Mouse (Mus musculus) limb, embryonic 11.5 days (tissue): ENCODE results near the gene Jam2. TPM values are rescaled to one million over a fixed set of nuclear protein-coding genes. Genes with fewer than 3 reads are reported as not detected.

Source experiments
- ATAC-seq: fragments of 200-750 bp; cut with Nextera tagmentation; 2 replicates; pipeline ENCODE4 v1.8.0; 2017; ENCODE audit warnings: low read depth; ENCODE audit not compliant: insufficient number of reproducible peaks, low FRiP score, low TSS enrichment
- DNase-seq: peaks from one replicate; pipeline ENCODE4 v3.0.0-alpha.2; 2015; ENCODE audit warnings: low spot score
- H3K27ac ChIP-seq: fragments of 300-500 bp; sonication (generic); replicated peaks from 2 replicates; pipeline ENCODE4 v1.5.1; 2014; ENCODE audit warnings: low read depth, mild to moderate bottlenecking, low read length
- H3K27me3 ChIP-seq: fragments of 300-500 bp; sonication (generic); 2 replicates; pipeline ENCODE4 v1.6.1; 2014; ENCODE audit warnings: mild to moderate bottlenecking, low read length, mixed read lengths; ENCODE audit not compliant: control insufficient read depth, insufficient read depth
- H3K36me3 ChIP-seq: fragments of 300-500 bp; sonication (generic); 2 replicates; pipeline ENCODE4 v1.6.1; 2014; ENCODE audit warnings: mild to moderate bottlenecking, low read length, moderate library complexity, mixed read lengths; ENCODE audit not compliant: control insufficient read depth, insufficient read depth
- H3K4me1 ChIP-seq: fragments of 300-500 bp; sonication (generic); 2 replicates; pipeline ENCODE4 v1.6.1; 2014; ENCODE audit warnings: low read length, mixed read lengths; ENCODE audit not compliant: control insufficient read depth, insufficient read depth
- H3K4me2 ChIP-seq: fragments of 300-500 bp; sonication (generic); 2 replicates; pipeline ENCODE4 v1.6.1; 2014; ENCODE audit warnings: low read depth, mild to moderate bottlenecking, moderate library complexity; ENCODE audit not compliant: severe bottlenecking
- H3K4me3 ChIP-seq: fragments of 300-500 bp; sonication (generic); 2 replicates; pipeline ENCODE4 v1.5.1; 2014; ENCODE audit warnings: low read depth, low read length
- H3K9ac ChIP-seq: fragments of 300-500 bp; sonication (generic); 2 replicates; pipeline ENCODE4 v1.6.1; 2014; ENCODE audit warnings: mild to moderate bottlenecking, low read length
- H3K9me3 ChIP-seq: fragments of 300-500 bp; sonication (generic); 2 replicates; pipeline ENCODE4 v1.6.1; 2016; ENCODE audit warnings: low read length; ENCODE audit not compliant: control insufficient read depth
- WGBS: fragments of 180-500 bp; shearing (Covaris S2); extraction: QIAGEN DNeasy Blood & Tissue Kit; methylation state at CpG from one replicate; pipeline ENCODE4 v1.1.7; 2014; 5-methylcytosine and 5-hydroxymethylcytosine counted together
- polyA plus RNA-seq: library from polyadenylated mRNA; unstranded; fragments of >200 nt; fragmentation: Nextera tagmentation; extraction: Ambion mirVana; gene quantifications from 2 replicates; pipeline ENCODE4 v1.2.1, GENCODE M21; 2014

Jam2 gene
- polyA plus RNA-seq, 1 experiment from 2014 or later: 2.8 TPM

- 0 out of 2 replicates have a peak, but pooled peaks cover under 1% of the 10 kb centered on the region for H3K27me3 ChIP-seq
- DNase-seq (no peak), ATAC-seq (no peak)
- no peak overlapping the region for H3K9ac ChIP-seq
- no peak overlapping the region for H3K27ac ChIP-seq
- H3K36me3 ChIP-seq: no peaks in the 10 kb centered on the region
- H3K4me1 ChIP-seq: no peaks in the 10 kb centered on the region
- 69% methylated on average over 4 of the region's 4 CpGs for WGBS
- no peak overlapping the region for H3K4me3 ChIP-seq
- H3K4me2 ChIP-seq: no peak overlapping the region
- no peaks in the 10 kb centered on the region for H3K9me3 ChIP-seq
These were observed 4.7 kb upstream of the Jam2 start for GRCm38 (mm10) chr16:84769182-84769581.

GRCm38 (mm10) chr16:84769619-84770464 lies 4.1 kb upstream of the Jam2 start:
- no peaks in the 10 kb centered on the region for H3K36me3 ChIP-seq
- H3K4me1 ChIP-seq: no peaks in the 10 kb centered on the region
- H3K9ac ChIP-seq: no peak overlapping the region
- 87% methylated on average over 19 of the region's 19 CpGs for WGBS
- ATAC-seq: no peak
- H3K9me3 ChIP-seq: no peaks in the 10 kb centered on the region
- no peak overlapping the region for H3K4me3 ChIP-seq
- H3K27ac ChIP-seq: no peak overlapping the region
- no peak overlapping the region for H3K4me2 ChIP-seq
- 0 out of 2 replicates have a peak, but pooled peaks cover 3% of the 10 kb centered on the region for H3K27me3 ChIP-seq
- no peak for DNase-seq

- no peak for DNase-seq
- WGBS: 90% methylated on average over 7 of the region's 7 CpGs
These were observed 3.0 kb upstream of the Jam2 start for GRCm38 (mm10) chr16:84770891-84771290.

GRCm38 (mm10) chr16:84771461-84771860 lies 2.5 kb upstream of the Jam2 start:
- Histone ChIP-seq H3K9me3 (no peaks in the 10 kb centered on the region), H3K27ac (no peak overlapping the region), H3K27me3 (peaks cover 11% of the 10 kb centered on the region; the same call in 1 of the 2 replicates), H3K4me1 (no peaks in the 10 kb centered on the region), H3K36me3 (no peaks in the 10 kb centered on the region), H3K4me2 (no peak overlapping the region), H3K4me3 (no peak overlapping the region), H3K9ac (no peak overlapping the region)
- DNase-seq (no peak), ATAC-seq (no peak)
- WGBS: 89% methylated on average over 2 of the region's 2 CpGs

More at GRCm38 (mm10) chr16:84770891-84771290, 3.0 kb upstream of the Jam2 start:
- Histone ChIP-seq H3K36me3 (no peaks in the 10 kb centered on the region), H3K4me2 (no peak overlapping the region), H3K27me3 (peaks cover 10% of the 10 kb centered on the region; the same call in 1 of the 2 replicates), H3K9ac (no peak overlapping the region), H3K9me3 (no peaks in the 10 kb centered on the region), H3K4me3 (no peak overlapping the region), H3K4me1 (no peaks in the 10 kb centered on the region), H3K27ac (no peak overlapping the region)
- ATAC-seq: no peak

GRCm38 (mm10) chr16:84772496-84773267 lies 1.2 kb upstream of the Jam2 start:
- Histone ChIP-seq H3K4me2 (no peak overlapping the region), H3K4me3 (no peak overlapping the region), H3K27me3 (peaks cover 11% of the 10 kb centered on the region; the same call in 1 of the 2 replicates), H3K4me1 (no peaks in the 10 kb centered on the region), H3K27ac (no peak overlapping the region), H3K9ac (no peak overlapping the region), H3K9me3 (no peaks in the 10 kb centered on the region), H3K36me3 (no peaks in the 10 kb centered on the region)
- ATAC-seq: no peak
- DNase-seq: no peak
- 29% methylated on average over 8 of the region's 8 CpGs for WGBS

- peaks cover 11% of the 10 kb centered on the region; the same call in 1 of the 2 replicates for H3K27me3 ChIP-seq
- no peaks in the 10 kb centered on the region for H3K36me3 ChIP-seq
- WGBS: 3% methylated on average over 15 of the region's 15 CpGs
- peak overlapping the region; percentile 61 for H3K4me3 ChIP-seq
- H3K4me2 ChIP-seq: peak overlapping the region; percentile 98
- H3K9me3 ChIP-seq: no peaks in the 10 kb centered on the region
- H3K27ac ChIP-seq: no peak overlapping the region
- DNase-seq (no peak), ATAC-seq (no peak)
- peak overlapping the region; percentile 66; the same call in 1 of the 2 replicates for H3K9ac ChIP-seq
- no peaks in the 10 kb centered on the region for H3K4me1 ChIP-seq
These were observed 558 bp upstream of the Jam2 start for GRCm38 (mm10) chr16:84773268-84773861.

- Histone ChIP-seq H3K4me3 (peak overlapping the region; percentile 61), H3K9ac (peak overlapping the region; percentile 31; the same call in 1 of the 2 replicates), H3K27ac (no peak overlapping the region), H3K9me3 (no peaks in the 10 kb centered on the region), H3K4me1 (no peaks in the 10 kb centered on the region), H3K27me3 (peaks cover 11% of the 10 kb centered on the region; the same call in 1 of the 2 replicates), H3K4me2 (peak overlapping the region; percentile 98), H3K36me3 (no peaks in the 10 kb centered on the region)
- ATAC-seq (no peak), DNase-seq (peak; percentile 67)
- WGBS: under 1% methylated on average over 23 of the region's 23 CpGs
These were observed 873 bp downstream of the Jam2 start for GRCm38 (mm10) chr16:84774761-84775231.

- Histone ChIP-seq H3K4me3 (no peak overlapping the region), H3K4me1 (no peaks in the 10 kb centered on the region), H3K9me3 (no peaks in the 10 kb centered on the region), H3K36me3 (no peaks in the 10 kb centered on the region), H3K27me3 (peaks cover 11% of the 10 kb centered on the region; the same call in 1 of the 2 replicates), H3K9ac (no peak overlapping the region), H3K27ac (no peak overlapping the region), H3K4me2 (peak overlapping the region; percentile 98; the same call in 1 of the 2 replicates)
- ATAC-seq (no peak), DNase-seq (no peak)
- 39% methylated on average over 11 of the region's 11 CpGs for WGBS
These were observed 1.4 kb downstream of the Jam2 start for GRCm38 (mm10) chr16:84775356-84775755.
